Mouse (Mus musculus): ENCODE data around the gene Gm4303. TPM values are rescaled to one million over a fixed set of nuclear protein-coding genes. Genes with fewer than 3 reads are reported as not detected.
"Not testable (repeated sequence)": the region's sequence is repeated elsewhere in the genome, so short reads cannot be mapped to it uniquely, and the experiment has no call there.

Gm4303 gene
- polyA plus RNA-seq (2012; rRNA removed) = not detected in 2 replicates

DNA sequence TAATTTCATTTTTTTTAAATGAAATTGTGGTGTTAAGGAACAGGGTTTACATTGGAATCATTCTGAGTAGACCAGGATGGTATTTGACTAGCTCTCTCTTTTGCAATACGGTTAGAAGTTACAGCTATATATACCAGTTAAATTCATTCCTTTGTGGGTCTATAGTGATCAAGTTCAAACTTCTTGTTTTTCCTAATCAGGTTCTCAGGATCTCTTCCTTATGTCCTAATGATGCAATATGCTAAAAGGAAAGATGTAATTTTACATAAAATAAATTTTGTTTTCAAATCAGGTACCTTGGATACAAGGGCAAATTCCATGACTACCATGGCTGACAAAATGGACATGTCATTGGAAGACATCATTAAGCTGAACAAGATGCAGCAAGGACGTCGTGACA lies at the start of gene Gm4303:
Gene Gm4303 (plus strand): TSS at position 301 of the 400 bp plus-strand sequence.
- not testable (repeated sequence) for H3K27me3 ChIP-seq (ENCODE audit: control insufficient read depth, insufficient read depth, low read length); H3K4me3 ChIP-seq (ENCODE audit: low read depth, low read length); H3K27ac ChIP-seq (ENCODE audit: insufficient read depth, low read depth, low read length); H3K36me3 ChIP-seq (ENCODE audit: control insufficient read depth, insufficient read depth, low read length); H3K4me1 ChIP-seq (ENCODE audit: control insufficient read depth, insufficient read depth, insufficient read length, low read length)
- WGBS = no CpG with 5 or more reads among the region's 3 CpGs

DNA sequence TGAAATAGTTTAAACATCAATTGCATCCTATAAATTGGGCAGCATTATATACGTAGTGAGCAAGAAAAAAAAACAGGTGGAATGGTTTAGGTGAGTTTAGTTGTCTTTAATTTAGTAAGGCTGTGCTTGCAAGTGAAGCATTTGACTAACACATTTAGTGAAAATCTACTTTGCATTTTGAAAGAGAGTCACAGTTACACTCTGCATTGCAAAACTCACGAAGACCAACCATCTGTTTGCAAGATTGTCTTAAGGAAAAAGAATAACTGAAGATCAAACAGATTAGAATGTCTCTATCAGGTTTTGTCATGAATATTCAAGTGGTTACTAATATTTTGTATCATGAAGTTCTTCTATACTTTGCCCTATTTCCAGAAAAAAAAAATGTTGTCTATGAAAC lies 49.7 kb upstream of the Gm4303 start:
- Histone ChIP-seq H3K27ac (ENCODE audit: insufficient read depth, low read depth, low read length) (no peak overlapping the region), H3K4me1 (ENCODE audit: control insufficient read depth, insufficient read depth, insufficient read length, low read length) (no peaks in the 10 kb centered on the region), H3K27me3 (ENCODE audit: control insufficient read depth, insufficient read depth, low read length) (no peaks in the 10 kb centered on the region), H3K4me3 (ENCODE audit: low read depth, low read length) (no peak overlapping the region), H3K36me3 (ENCODE audit: control insufficient read depth, insufficient read depth, low read length) (no peaks in the 10 kb centered on the region)
- no peak for TF ChIP-seq POLR2A (IDR thresholded peaks at IDR 0.05; ENCODE audit: low read depth, low read length)
- no peak for TF ChIP-seq CTCF (IDR thresholded peaks at IDR 0.05; ENCODE audit: extremely low read depth, insufficient read length, insufficient replicate concordance, low read depth, low read length)
- WGBS = 73% methylated on average over 2 of the region's 2 CpGs

DNA sequence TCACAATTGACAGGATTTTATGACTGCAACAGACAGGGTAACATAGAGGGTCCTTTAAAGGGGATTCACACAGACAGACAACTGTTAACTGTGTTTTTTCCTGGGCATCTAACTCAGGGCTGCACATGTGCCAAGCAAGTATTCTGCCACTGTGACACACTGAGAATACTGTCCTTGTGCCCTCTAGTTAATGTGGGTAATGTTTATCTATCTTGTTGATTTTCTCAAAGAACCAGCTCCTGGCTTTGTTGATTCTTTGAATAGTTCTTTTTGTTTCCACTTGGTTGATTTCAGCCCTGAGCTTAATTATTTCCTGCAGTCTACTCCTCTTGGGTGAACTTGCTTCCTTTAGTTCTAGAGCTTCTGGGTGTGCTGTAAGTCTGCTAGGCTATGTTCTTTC lies 45.7 kb upstream of the Gm4303 start:
- not testable (repeated sequence) for H3K27ac ChIP-seq (ENCODE audit: insufficient read depth, low read depth, low read length); H3K4me1 ChIP-seq (ENCODE audit: control insufficient read depth, insufficient read depth, insufficient read length, low read length); H3K4me3 ChIP-seq (ENCODE audit: low read depth, low read length); H3K27me3 ChIP-seq (ENCODE audit: control insufficient read depth, insufficient read depth, low read length); H3K36me3 ChIP-seq (ENCODE audit: control insufficient read depth, insufficient read depth, low read length)

DNA sequence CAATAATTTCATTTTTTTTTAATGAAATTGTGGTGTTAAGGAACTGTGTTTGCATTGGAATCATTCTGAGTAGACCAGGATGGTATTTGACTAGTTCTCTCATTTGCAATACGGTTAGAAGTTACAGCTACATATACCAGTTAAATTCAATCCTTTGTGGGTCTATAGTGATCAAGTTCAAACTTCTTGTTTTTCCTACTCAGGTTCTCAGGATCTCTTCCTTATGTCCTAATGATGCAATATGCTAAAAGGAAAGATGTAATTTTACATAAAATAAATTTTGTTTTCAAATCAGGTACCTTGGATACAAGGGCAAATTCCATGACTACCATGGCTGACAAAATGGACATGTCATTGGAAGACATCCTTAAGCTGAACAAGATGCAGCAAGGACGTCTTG lies 10.4 kb upstream of the Gm4303 start, which contains the start of gene Gm4301:
Gene Gm4301 (plus strand): TSS at position 301 of the 400 bp plus-strand sequence.
- no CpG with 5 or more reads among the region's 2 CpGs for WGBS
- not testable (repeated sequence) for H3K36me3 ChIP-seq (ENCODE audit: control insufficient read depth, insufficient read depth, low read length); H3K4me1 ChIP-seq (ENCODE audit: control insufficient read depth, insufficient read depth, insufficient read length, low read length); H3K27ac ChIP-seq (ENCODE audit: insufficient read depth, low read depth, low read length); H3K27me3 ChIP-seq (ENCODE audit: control insufficient read depth, insufficient read depth, low read length); H3K4me3 ChIP-seq (ENCODE audit: low read depth, low read length)

DNA sequence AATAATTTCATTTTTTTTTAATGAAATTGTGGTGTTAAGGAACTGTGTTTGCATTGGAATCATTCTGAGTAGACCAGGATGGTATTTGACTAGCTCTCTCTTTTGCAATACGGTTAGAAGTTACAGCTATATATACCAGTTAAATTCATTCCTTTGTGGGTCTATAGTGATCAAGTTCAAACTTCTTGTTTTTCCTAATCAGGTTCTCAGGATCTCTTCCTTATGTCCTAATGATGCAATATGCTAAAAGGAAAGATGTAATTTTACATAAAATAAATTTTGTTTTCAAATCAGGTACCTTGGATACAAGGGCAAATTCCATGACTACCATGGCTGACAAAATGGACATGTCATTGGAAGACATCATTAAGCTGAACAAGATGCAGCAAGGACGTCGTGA lies 5.2 kb upstream of the Gm4303 start, which contains the start of gene Gm4302:
Gene Gm4302 (plus strand): TSS at position 301 of the 400 bp plus-strand sequence.
- no CpG with 5 or more reads among the region's 3 CpGs for WGBS
- H3K27ac ChIP-seq (ENCODE audit: insufficient read depth, low read depth, low read length); H3K4me1 ChIP-seq (ENCODE audit: control insufficient read depth, insufficient read depth, insufficient read length, low read length); H3K4me3 ChIP-seq (ENCODE audit: low read depth, low read length); H3K27me3 ChIP-seq (ENCODE audit: control insufficient read depth, insufficient read depth, low read length); H3K36me3 ChIP-seq (ENCODE audit: control insufficient read depth, insufficient read depth, low read length): not testable (repeated sequence)

DNA sequence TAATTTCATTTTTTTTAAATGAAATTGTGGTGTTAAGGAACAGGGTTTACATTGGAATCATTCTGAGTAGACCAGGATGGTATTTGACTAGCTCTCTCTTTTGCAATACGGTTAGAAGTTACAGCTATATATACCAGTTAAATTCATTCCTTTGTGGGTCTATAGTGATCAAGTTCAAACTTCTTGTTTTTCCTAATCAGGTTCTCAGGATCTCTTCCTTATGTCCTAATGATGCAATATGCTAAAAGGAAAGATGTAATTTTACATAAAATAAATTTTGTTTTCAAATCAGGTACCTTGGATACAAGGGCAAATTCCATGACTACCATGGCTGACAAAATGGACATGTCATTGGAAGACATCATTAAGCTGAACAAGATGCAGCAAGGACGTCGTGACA lies 5.0 kb downstream of the Gm4303 start, which contains the start of gene Gm4305:
Gene Gm4305 (plus strand): TSS at position 301 of the 400 bp plus-strand sequence.
- H3K36me3 ChIP-seq (ENCODE audit: control insufficient read depth, insufficient read depth, low read length); H3K4me3 ChIP-seq (ENCODE audit: low read depth, low read length); H3K27me3 ChIP-seq (ENCODE audit: control insufficient read depth, insufficient read depth, low read length); H3K27ac ChIP-seq (ENCODE audit: insufficient read depth, low read depth, low read length); H3K4me1 ChIP-seq (ENCODE audit: control insufficient read depth, insufficient read depth, insufficient read length, low read length): not testable (repeated sequence)
- WGBS = no CpG with 5 or more reads among the region's 3 CpGs

DNA sequence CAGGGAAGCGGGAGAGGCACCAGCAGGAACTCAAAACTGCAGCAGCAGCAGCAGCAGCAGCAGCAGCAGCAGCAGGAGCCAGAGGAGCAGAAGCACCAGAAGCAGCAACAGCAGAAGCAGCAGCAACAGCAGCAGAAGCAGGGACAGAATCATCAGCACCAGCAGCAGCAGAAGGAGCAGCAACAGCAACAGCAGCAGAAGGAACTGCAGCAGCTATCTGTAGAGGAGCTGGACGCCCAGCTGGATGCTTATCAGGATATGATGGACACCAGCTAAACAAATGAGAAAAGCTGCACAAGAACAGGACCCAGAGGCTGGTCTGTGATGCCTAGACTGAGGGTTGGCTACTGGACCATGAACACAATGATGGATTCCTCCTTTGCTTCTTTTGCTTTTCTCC lies 11.1 kb downstream of the Gm4303 start:
- not testable (repeated sequence) for H3K36me3 ChIP-seq (ENCODE audit: control insufficient read depth, insufficient read depth, low read length); H3K4me3 ChIP-seq (ENCODE audit: low read depth, low read length); H3K27ac ChIP-seq (ENCODE audit: insufficient read depth, low read depth, low read length); H3K27me3 ChIP-seq (ENCODE audit: control insufficient read depth, insufficient read depth, low read length); H3K4me1 ChIP-seq (ENCODE audit: control insufficient read depth, insufficient read depth, insufficient read length, low read length)
- 45% methylated on average over 2 of the region's 2 CpGs for WGBS

DNA sequence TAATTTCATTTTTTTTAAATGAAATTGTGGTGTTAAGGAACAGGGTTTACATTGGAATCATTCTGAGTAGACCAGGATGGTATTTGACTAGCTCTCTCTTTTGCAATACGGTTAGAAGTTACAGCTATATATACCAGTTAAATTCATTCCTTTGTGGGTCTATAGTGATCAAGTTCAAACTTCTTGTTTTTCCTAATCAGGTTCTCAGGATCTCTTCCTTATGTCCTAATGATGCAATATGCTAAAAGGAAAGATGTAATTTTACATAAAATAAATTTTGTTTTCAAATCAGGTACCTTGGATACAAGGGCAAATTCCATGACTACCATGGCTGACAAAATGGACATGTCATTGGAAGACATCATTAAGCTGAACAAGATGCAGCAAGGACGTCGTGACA lies 15.3 kb downstream of the Gm4303 start, which contains the start of gene Gm4307:
Gene Gm4307 (plus strand): TSS at position 301 of the 400 bp plus-strand sequence.
- WGBS = no CpG with 5 or more reads among the region's 3 CpGs
- not testable (repeated sequence) for H3K4me1 ChIP-seq (ENCODE audit: control insufficient read depth, insufficient read depth, insufficient read length, low read length); H3K4me3 ChIP-seq (ENCODE audit: low read depth, low read length); H3K27ac ChIP-seq (ENCODE audit: insufficient read depth, low read depth, low read length); H3K36me3 ChIP-seq (ENCODE audit: control insufficient read depth, insufficient read depth, low read length); H3K27me3 ChIP-seq (ENCODE audit: control insufficient read depth, insufficient read depth, low read length)

DNA sequence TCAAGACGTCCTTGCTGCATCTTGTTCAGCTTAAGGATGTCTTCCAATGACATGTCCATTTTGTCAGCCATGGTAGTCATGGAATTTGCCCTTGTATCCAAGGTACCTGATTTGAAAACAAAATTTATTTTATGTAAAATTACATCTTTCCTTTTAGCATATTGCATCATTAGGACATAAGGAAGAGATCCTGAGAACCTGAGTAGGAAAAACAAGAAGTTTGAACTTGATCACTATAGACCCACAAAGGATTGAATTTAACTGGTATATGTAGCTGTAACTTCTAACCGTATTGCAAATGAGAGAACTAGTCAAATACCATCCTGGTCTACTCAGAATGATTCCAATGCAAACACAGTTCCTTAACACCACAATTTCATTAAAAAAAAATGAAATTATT lies 36.7 kb downstream of the Gm4303 start, which contains the start of gene Gm4312:
Gene Gm4312 (minus strand): TSS at position 101 of the 400 bp plus-strand sequence.
- not testable (repeated sequence) for H3K4me3 ChIP-seq (ENCODE audit: low read depth, low read length); H3K4me1 ChIP-seq (ENCODE audit: control insufficient read depth, insufficient read depth, insufficient read length, low read length); H3K27ac ChIP-seq (ENCODE audit: insufficient read depth, low read depth, low read length); H3K36me3 ChIP-seq (ENCODE audit: control insufficient read depth, insufficient read depth, low read length); H3K27me3 ChIP-seq (ENCODE audit: control insufficient read depth, insufficient read depth, low read length)
- no CpG with 5 or more reads among the region's 2 CpGs for WGBS

Other genes starting within 250 kb of the Gm4303 start
- not detected in 2 replicates for gene Gm4301, start 10.3 kb upstream of the Gm4303 start, polyA plus RNA-seq (2012; rRNA removed)
- not detected in 2 replicates for gene Gm4302, start 5.1 kb upstream of the Gm4303 start, polyA plus RNA-seq (2012; rRNA removed)
- gene Gm4305, start 5.1 kb downstream of the Gm4303 start, polyA plus RNA-seq (2012; rRNA removed) = not detected in 2 replicates
- not detected in 2 replicates for gene Gm4307, start 15.4 kb downstream of the Gm4303 start, polyA plus RNA-seq (2012; rRNA removed)
- not detected in 2 replicates for gene Gm4312, start 36.6 kb downstream of the Gm4303 start, polyA plus RNA-seq (2012; rRNA removed)
- gene Tmtc3, start 141.4 kb downstream of the Gm4303 start, polyA plus RNA-seq (2012; rRNA removed) = 1.6 TPM in 2 replicates
- gene Cep290, start 141.6 kb downstream of the Gm4303 start, polyA plus RNA-seq (2012; rRNA removed) = 0.06 TPM in 1 of 2 replicates, not detected in the other
- gene 4930430F08Rik, start 244.5 kb downstream of the Gm4303 start, polyA plus RNA-seq (2012; rRNA removed) = 0.30 and 1.2 TPM in 2 replicates
- gene 1700017N19Rik, start 244.5 kb downstream of the Gm4303 start, polyA plus RNA-seq (2012; rRNA removed) = not detected in 2 replicates